Mouse (Mus musculus) spleen, postnatal 14 days (tissue): ENCODE results near the gene Ssc5d.

Experiments used
- DNase-seq, 2 experiments: peaks; one replicate each; pipeline ENCODE4 v3.0.0; 2021 to 2022; ENCODE audit warnings: low spot score in 2 of 2

Ssc5d gene

DNA sequence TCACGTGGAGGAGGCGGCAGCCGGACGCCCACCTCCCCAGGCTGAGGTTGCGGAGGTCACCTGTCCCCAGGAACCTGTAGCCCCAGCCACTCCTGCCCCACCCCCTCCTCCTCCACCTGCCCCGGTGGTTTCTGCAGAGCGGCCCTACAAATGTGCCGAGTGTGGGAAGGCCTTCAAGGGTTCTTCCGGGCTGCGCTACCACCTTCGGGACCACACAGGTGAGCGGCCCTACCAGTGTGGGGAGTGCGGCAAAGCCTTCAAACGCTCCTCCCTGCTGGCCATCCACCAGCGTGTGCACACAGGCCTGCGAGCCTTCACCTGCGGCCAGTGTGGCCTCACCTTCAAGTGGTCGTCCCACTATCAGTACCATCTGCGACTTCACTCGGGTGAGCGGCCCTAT lies 5.6 kb upstream of the Ssc5d start:
- DNase-seq, result no peak

DNA sequence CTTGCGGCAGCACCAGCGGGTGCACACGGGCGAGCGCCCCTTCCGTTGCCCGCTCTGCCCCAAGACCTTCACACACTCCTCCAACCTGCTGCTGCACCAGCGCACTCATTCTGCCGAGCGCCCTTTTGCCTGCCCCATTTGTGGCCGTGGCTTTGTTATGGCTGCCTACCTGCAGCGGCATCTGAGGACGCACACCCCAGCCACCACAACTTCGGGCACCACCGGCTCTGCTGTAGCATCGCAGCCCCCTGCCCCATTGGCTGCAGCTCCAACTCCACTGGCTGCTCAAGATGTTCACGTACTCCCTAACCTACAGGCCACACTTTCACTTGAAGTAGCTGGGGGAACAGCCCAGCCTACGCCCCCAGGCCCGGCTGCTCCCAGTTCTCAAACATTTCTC lies 5.1 kb upstream of the Ssc5d start:
- DNase-seq, result no peak

DNA sequence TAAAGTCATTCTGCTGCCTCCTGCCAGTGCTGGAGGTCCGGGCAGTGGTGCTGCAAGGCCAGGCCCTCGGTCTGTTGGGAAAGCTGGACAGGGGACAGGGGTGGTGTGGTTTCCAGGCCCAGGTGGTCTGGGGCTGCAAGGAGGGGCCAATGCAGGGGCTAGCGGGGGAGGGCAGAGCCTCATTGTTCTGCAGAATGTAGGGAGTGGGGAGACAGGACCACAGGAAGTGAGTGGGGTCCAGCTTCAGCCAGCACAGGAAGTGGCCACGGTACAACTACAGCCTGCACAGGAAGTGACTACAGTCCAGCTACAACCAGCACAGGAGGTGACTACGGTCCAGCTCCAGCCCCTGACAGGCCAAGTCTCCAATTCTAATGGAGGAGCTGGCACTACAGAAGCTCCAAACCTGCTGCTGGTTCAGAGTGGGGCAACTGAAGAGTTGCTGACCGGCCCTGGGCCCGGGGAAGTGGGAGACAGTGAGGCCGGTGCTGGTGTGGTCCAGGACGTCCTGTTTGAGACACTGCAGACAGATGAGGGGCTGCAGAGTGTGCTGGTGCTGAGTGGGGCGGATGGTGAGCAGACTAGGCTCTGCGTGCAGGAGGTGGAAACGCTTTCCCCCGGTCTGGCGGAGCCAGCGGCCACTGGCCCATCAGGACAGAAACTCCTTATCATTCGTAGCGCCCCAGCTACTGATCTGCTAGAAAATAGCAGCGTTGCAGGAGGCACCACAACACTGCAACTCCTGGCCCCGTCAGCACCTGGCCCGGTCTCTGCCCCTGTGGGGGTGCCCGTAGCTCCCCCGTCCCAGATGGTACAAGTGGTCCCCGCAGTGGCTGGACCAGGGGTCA lies 4.4 kb upstream of the Ssc5d start:
- DNase-seq, result no peak

GRCm38 (mm10) chr7:4921824-4922482 lies 3.6 kb upstream of the Ssc5d start, which contains the start of gene Nat14:
TSS of gene Nat14 (plus strand) at chr7:4922028.
- no peak for DNase-seq

- DNase-seq, result no peak
These were observed 3.1 kb upstream of the Ssc5d start for GRCm38 (mm10) chr7:4922508-4922907.

GRCm38 (mm10) chr7:4922931-4923565 lies 2.5 kb upstream of the Ssc5d start:
- no peak for DNase-seq

DNA sequence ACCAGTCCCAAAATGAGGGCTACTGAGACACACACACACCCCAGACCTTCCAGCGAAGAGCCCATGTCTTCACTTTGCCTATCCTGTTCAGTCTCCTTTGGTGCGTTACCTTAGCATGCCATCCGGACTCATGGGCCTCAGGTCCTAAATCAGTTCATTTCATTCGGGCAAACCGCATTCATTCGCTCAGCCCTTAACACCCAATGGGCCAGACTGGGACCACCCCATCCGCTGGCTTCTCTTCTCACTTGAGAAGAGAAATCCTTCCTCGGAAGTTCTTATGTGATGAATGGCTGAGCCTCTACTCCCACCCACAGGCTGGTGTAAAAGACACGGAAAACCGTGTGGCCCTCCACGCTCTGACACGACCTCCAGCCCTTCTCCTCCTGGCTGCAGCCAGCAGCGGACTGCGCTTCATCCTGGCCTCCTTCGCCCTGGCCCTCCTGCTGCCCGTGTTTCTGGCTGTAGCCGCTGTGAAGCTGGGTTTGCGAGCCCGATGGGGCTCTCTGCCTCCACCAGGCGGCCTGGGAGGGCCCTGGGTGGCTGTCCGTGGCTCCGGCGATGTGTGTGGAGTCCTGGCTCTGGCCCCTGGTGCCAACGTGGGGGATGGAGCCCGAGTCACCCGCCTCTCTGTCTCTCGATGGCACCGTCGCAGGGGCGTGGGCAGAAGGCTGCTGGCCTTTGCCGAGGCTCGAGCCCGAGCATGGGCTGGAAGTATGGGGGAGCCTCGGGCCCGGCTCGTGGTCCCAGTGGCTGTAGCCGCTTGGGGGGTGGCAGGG lies 1.8 kb upstream of the Ssc5d start:
- DNase-seq, result peak in 1 of 2 experiments; percentile 21

GRCm38 (mm10) chr7:4924483-4924882 lies 1.1 kb upstream of the Ssc5d start:
- DNase-seq, result no peak

DNA sequence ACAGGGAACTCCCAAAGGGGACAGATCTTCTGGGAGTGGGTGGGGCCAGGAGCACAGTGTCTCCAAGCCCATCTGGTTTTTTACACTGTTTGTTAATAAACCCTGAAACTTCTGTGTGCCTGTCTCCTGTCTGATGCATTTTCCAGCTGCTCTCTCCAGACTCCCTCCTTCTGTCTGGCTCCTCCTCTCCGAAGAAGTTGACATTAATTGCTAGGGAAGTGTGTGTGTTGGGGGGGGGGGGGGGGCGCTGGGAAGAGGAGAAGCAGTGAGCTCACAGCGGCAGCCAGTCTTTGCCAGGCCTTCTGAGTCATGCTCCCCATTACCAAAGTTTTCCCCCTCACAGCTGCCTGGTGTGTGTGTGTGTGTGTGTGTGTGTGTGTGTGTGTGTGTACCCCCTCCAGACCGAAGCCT lies 689 bp upstream of the Ssc5d start:
- DNase-seq, result no peak

- DNase-seq, result no peak
These were observed 1.3 kb downstream of the Ssc5d start for GRCm38 (mm10) chr7:4926849-4927248.

DNA sequence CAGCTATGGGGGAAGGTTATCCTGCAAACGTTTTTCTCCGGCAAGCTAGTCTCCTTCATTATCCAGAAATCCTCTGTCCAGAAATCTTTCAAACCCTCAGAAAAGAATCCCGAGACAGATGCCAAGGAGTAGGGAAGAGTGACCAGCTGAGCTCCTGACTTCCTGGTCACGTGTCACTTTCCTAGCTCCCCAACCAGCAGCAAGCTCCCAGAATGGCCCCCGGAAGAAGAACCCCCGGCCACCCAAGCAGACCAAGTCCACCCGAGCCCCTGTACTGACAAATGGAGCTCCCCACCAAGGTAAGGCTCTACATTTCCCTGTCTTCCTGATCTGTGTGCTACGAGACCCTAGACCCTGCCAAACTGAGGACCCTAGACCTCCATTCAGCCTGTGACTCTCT lies 2.1 kb downstream of the Ssc5d start:
- no peak for DNase-seq

GRCm38 (mm10) chr7:4928323-4928722 lies 2.7 kb downstream of the Ssc5d start:
- DNase-seq, result no peak

- no peak for DNase-seq
These were observed 7.5 kb downstream of the Ssc5d start for GRCm38 (mm10) chr7:4933103-4933502.

DNA sequence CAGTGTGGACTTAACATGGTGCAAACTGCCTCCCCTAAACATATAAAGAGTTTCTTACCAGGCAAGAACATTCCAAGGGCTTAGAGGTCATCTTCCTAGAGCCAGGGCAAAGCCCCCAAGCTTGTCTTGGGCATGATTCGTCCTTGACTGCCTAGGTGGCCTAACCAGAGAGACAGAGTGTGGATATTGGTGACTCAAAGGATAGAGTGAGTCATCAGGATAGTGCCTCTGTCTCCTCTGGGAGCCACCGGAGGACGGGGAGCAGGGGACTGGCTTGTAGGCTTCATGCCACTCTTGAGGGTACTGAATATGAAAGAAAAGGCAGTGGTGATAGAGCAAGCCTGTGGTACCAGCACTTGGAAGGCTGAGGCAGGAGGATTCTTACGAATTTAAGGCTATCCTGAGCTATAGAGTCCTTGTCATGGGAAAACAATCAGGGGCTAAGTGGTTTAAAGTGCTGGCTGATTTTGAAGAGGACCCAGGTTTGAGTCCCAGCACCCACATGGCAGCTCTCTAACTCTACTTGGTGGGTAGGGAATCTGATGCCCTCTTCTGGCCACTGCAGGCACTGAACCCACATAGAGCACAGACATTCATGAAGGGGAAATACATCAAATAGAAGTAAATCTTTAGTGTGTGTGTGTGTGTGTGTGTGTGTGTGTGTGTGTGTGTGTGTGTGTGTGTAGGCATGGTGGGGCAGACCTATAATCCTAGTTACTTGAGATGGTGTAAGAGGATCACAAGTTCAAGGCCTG lies 8.8 kb downstream of the Ssc5d start:
- DNase-seq, result no peak

DNA sequence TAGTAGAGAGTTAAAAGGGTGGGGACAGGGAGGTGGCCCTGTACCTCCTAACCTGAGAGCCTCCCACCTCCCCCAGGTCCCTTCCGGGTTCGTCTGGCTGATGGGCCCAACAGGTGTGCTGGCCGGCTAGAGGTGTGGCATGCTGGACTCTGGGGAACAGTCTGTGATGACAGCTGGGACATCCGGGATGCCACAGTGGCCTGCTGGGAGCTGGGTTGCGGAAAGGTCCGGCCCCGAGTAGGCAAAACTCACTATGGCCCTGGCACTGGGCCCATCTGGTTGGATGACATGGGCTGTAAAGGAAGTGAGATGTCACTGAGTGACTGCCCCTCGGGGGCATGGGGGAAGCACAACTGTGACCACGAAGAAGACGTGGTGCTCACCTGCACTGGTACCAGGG lies 11.2 kb downstream of the Ssc5d start:
- DNase-seq, result no peak

DNA sequence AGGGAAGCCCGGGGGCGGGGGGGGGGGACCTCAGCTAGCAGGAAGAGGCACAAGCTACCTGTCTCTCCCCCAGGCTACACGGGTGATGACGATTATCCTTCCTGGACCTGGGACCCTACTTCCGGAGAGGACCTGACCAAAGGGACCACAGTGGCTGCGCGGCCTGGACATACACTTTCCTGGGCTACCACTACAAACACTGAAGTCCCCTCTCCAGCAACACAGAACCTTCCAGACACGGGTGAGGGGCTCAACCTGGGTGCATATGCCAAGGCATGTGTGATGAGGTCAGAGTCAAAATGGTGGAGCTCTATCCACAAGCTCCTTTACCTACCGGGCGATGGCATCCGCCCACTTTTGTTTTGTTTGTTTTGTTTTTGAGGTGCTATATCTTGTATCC lies 11.8 kb downstream of the Ssc5d start:
- DNase-seq, result no peak

- DNase-seq, result peak; percentile 60 to 72
These were observed 12.9 kb downstream of the Ssc5d start for GRCm38 (mm10) chr7:4938456-4938855.

- peak; percentile 65 to 82 for DNase-seq
These were observed 14.5 kb downstream of the Ssc5d start for GRCm38 (mm10) chr7:4940068-4940479.

DNA sequence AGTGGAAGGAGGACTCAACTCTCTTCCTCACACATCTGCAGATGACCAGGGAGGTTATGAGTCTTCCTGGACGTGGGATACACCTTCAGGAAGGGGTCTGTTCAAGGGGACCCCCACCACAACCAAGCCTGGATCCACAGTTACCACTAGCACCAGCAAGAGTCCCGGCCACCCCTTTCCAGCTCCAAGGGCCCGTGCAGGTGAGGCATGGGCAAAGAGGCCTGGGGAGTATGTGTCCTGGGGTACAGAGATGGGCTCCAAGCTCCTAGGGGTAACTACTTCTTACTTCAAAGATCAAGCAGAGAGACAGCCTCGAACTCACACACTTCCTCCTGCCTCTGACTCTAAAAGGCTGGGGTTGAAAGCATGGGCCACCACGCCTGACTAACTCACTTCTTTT lies 17.1 kb downstream of the Ssc5d start:
- DNase-seq, result no peak

- peak; percentile 86 to 93 for DNase-seq
These were observed 17.7 kb downstream of the Ssc5d start for GRCm38 (mm10) chr7:4943223-4943815.

DNA sequence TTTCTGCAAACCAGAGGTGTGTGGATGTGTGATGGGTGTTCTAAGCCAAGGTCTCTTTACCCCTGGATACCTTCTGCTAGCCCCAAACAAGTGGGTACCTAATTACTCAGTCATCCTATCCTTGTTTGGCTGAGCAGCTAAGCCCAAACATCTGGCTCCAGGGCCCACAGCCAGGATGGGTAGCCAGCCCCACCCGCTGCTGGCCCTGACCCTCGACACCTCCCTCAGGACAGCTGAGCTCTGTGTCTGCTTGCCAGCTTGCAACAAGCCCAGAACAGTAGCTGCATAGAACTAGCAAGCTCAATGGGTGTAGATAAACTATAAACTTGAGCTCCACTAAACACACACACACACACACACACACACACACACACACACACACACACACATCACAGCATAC lies 22.3 kb downstream of the Ssc5d start:
- DNase-seq, result no peak
